Mouse (Mus musculus) cerebellum, adult 11-12 months (tissue): Measurements from ENCODE around the gene Atp5d.

Experiments used
- DNase-seq: peaks from one replicate; pipeline ENCODE4 v3.0.0; 2022

The Atp5d gene

GRCm38 (mm10) chr10:80118552-80118951, 19.9 kb upstream of the Atp5d start:
- peak; percentile 67 for DNase-seq

GRCm38 (mm10) chr10:80120146-80120545, 18.3 kb upstream of the Atp5d start:
- DNase-seq, result peak; percentile 53

GRCm38 (mm10) chr10:80121639-80122038, 16.8 kb upstream of the Atp5d start:
- DNase-seq, result no peak

- DNase-seq, result no peak
Observed at GRCm38 (mm10) chr10:80123932-80124562, 14.4 kb upstream of the Atp5d start.

- no peak for DNase-seq
Observed at GRCm38 (mm10) chr10:80127920-80128319, 10.5 kb upstream of the Atp5d start.

DNA sequence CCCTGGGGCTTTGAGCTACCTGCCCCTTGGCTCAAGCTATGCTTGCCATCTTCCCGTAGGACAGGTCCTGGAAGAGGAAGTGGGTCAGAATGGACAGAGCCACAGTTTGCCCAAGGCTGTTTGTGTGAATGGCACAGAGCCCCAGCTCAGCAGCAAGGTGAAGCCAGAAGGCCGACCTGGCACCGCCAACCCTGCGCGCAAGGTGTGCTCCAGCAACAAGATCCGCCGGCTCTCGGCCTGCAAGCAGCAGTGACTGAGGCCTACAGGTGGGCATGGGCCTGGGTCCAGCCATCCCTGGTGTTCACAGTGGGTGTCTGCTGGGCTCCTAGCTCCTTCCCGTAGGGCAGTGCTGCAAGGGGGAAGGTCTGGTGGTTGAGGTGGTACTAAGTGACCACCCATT, 8.6 kb upstream of the Atp5d start:
- peak; percentile 88 for DNase-seq

DNA sequence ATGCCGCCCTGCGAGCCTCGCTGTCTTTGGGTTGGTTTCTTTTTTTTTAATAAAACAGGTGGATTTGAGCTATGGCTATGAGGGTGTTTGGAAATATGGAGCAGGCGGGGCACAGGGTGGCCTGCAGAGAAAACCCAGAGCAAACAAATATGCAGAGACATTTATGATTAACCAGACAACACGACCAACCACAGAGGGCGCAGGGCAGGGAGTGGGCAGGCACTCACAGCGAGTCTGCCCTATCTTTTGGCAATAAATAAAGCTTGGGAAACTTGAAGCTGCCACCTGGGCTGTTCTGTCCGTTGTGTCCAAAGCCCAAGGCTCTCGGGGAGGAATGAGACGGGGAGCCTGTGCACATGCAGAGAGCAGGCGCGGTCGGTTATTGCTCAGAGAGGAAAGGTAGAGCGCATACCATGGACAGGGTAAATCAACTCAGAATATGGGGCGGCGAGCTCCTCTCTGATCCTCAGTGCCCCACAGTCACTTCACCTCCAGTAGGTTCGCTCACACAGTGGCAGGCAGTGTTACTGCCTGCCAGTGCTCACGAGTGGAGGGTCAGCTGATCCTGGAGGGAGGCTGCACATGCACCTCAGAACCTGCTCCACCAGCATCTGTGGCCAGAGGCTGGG, 7.9 kb upstream of the Atp5d start:
- DNase-seq, result no peak

- DNase-seq, result peak; percentile 42
Observed at GRCm38 (mm10) chr10:80131316-80131951, 7.0 kb upstream of the Atp5d start.

GRCm38 (mm10) chr10:80131952-80132350, 6.5 kb upstream of the Atp5d start:
- DNase-seq, result peak; percentile 34

DNA sequence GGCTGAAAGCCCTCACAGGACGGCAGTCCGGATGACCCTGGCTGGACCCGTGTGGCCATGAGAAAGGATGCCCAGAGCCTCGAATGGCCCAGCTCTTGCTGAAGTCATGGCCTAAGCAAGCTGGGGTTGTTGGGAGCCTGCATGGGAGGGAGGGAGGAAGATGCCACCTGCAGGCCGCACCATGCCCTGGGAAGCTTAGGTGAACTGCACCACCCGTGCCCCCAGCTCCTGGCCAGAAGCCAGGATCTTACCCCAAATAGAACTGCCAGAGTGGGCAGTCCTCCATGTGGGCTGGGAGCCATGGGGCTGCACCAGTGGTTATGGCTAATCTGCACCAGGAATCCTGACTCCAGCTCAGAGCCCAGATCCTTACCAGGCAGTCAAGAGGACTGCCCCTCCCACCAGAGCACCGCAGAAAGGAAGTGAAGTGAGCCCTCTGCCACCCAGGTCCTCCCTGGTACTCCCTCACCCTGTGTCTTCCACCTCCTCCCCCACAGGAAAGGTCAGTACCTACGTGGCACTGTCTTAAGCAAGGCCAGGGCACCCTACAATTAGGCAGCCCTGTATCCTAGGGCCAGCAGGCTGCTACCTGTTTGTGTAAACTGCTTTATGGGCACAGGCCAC, 5.1 kb upstream of the Atp5d start:
- DNase-seq, result peak; percentile 68

DNA sequence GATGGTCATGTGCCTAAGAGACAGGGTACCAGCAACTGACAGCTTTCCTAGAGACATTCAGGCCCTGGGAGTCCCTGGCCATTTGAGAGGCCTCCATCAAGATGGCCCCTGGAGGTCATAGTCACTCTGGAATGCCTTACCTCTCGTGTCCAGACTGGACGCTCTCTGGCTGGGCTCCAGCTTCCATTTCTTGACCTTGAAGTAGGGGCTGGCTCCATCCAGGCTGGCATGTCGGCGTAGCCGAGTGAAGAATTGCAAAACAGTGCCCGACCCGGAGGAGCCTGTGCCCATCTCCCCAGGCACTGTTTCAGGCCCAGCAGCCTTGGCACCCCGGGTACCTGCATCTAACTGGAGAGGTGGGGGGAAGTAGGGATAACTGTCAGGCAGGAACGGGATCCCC, 4.0 kb upstream of the Atp5d start:
- DNase-seq, result peak; percentile 53

DNA sequence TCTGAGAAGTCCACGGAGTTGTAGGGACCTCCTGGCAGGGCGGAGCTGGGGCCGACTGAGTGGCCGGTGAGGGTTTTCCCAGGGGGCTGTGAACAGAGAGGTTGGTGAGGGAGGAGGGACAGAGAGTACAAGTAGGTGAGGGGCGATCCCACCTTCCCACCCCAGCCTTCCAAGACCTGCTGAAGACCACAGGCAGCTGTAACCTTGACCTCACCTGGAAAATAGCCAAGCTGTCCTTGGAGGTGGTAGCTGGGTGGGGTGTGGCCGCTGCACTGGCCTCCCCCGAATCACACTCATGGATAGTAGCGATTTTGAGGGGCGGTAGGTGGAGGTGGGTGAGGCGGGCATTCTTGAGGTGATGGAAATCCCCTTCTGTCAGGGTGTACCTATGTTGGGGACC, 3.3 kb upstream of the Atp5d start:
- peak; percentile 56 for DNase-seq

- no peak for DNase-seq
Observed at GRCm38 (mm10) chr10:80135641-80136040, 2.8 kb upstream of the Atp5d start.

DNA sequence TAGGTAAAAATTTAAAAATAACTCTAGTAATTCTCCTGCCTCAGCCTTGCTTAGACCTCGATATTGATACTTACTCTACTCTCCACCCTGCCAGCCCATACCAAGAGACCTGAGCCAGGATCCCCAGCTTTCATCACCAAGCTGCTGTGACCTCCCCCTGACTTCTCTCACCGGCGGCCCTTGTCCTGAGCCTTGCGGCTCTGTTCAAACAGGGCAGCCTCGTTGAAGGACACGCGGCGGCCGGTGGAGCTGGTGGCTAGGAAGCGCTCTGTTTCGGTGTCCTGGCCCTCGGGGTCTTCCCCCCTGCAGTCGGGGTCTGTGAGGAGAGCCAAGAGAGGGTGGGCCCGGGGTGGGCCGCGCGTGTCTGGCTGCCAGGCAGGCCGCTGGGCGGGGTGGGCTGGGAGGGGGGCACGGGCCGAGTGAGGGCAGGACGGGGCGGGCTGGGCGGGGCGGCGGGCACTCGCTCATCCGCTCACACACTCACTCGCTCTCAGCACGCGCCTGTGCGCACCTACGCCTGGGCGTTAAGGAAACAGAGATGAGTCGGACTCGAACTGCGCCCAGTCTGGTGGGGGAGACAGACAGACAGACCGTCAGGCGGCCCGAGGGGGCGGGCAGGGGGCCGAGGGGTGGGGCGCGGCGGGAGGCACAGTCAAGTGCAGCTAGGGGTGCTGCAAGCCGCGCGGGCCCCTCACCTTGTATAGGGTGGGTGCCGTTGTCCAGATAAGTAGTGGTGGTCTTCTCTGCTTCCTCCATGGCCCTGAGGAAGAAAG, 2.1 kb upstream of the Atp5d start:
- peak; percentile 52 for DNase-seq

GRCm38 (mm10) chr10:80136952-80137625, 1.3 kb upstream of the Atp5d start:
- peak; percentile 78 for DNase-seq

DNA sequence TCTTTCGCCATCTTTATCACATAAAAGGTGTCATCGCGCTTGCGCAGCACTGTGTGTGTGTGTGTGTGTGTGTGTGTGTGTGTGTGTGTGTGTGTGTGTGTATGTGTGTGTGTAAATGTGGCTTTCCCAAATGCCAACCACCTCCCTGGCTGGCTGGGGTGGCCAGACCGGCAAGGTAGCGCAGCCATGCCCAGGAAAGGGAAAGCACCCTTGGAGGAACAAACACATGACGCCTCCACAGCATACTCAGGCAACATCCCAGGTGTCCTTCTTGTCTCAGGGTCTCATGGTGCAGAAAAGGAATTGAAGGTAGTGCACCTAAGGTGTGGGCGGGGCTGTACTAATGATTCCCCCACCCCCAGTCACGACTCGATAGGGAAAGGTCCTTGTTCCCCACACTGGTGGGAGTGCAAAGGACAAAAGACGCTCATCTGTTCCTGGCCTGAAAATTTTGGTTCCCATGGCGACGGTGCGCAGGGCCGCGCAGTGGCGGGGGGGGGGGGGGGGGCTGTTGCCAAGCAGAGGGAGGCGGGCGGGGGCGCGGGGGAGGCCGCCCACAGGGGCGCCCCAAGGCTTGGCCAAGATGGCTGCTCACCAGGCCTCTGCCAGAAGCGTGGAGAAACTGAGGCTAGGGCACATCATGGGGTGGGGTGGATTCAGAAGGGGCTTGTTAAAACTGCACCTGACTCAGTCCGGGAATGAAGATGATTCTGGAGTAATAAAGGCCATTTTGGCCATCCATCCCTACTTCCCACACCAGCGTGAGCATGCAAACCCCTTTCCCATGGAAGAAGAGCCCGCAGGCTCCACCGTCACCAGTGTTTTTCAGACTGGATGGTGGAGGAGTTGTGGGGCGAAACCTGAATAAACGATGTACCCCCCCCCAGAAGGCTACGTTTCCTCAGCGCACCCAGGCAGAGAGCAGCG, 543 bp upstream of the Atp5d start:
- peak; percentile 75 for DNase-seq

DNA sequence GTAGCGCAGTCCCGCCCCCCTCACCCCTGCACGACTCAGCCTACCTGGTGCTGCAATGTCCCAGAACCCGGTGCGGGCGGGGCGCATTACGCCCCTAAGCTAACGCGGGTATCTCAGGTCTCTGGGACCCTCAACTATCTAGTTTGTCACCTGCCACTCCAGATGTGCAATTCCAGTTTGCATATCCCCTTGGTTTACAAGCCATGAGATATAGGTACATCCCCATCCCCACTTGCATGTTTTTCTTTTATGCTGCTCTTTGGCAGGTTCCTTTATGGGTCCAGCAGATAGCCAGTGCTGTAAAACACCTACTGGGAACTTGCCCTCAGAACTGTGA, 975 bp downstream of the Atp5d start:
- DNase-seq, result no peak

DNA sequence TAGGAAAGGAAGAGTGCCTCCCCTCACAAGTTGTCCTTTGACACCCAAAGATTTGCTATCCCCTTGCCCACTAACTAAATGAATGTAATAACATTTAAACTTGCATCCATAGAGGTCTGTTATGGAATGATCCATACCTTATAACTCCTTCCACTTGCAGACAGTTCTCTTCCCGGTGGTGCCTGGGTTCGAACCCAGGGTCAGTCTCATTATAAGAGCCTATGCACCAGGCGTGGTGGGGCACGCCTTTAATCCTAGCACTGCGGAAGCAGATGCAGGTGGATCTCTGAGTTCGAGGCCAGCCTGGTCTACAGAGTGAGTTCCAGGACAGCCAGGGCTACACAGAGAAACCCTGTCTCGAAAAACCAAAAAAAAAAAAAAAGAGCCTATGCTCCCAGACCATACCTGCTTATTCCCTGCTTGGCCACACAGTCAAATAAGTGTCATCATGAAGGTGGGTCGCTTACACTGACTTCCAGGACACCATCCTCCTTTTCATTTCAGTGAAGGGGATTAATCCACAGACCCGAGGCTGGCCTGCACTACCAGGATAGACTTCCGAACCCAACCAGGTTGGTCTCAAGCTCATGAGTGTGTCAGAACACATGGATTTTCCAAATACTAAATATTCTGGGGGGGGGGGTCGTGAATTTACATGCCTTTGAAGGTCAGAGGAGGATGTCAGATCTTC, 1.7 kb downstream of the Atp5d start:
- no peak for DNase-seq

- DNase-seq, result no peak
Observed at GRCm38 (mm10) chr10:80140666-80141035, 2.2 kb downstream of the Atp5d start, which contains the start of gene Cbarp. Cbarp (minus strand) TSS chr10:80140835.

DNA sequence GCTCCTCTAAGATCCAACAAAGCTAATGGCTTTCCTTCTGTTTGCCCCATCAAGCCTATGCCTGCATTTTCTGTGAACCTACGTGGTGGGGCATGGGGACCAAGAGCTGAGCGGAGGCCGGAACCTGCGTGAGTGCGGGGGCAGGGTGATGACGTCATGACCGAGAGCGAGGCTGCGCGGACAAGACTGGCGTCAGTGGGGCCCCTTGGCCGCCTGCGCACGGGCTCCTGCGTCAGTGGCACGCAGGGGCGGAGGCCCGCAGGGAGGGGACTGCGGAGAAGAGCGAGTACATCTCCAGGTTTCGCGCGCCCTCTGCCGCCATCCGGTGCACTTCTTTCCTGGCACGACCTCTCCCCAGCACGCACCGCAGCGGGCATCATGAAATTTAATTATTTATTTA, 2.8 kb downstream of the Atp5d start:
- peak; percentile 99 for DNase-seq
